Comparison of ENCODE assay signal across 21 mouse cellular contexts in genomic region chr19:59063568-59063967, GRCm38 (mm10). TPM values are rescaled to one million over a fixed set of nuclear protein-coding genes. Genes with fewer than 3 reads are reported as not detected.
DNase-seq lines count a peak whose midpoint lies in the region; ATAC-seq and TF ChIP-seq lines count a peak whose summit lies in the region.
"Had no signal": no experiment of that assay in that cellular context is flagged by ENCODE, and none has a peak within 500 bp of the region (broad histone marks: within the 10 kb centered on the region; RNA-seq: fewer than 3 reads in every experiment).

No protein-coding gene starts in this region.

- WGBS in forebrain, postnatal 0 days = 72% methylated on average over 5 of the region's 5 CpGs
- WGBS in forebrain, embryonic 13.5 days = 91% methylated on average over 5 of the region's 5 CpGs
- 88% methylated on average over 5 of the region's 5 CpGs for WGBS in intestine, embryonic 14.5 days
- WGBS in intestine, postnatal 0 days = 86% methylated on average over 5 of the region's 5 CpGs

- peak overlapping the region; percentile 15; the same call in 1 of the 2 replicates for H3K27ac ChIP-seq in forebrain, postnatal 0 days (ENCODE audit: low read depth, low read length)
- no peak overlapping the region for H3K27ac ChIP-seq in forebrain, embryonic 13.5 days
- no peak overlapping the region for H3K27ac ChIP-seq in intestine, embryonic 14.5 days (ENCODE audit: low read depth)
- H3K27ac ChIP-seq in intestine, postnatal 0 days (ENCODE audit: low read depth, low read length) = no peak overlapping the region
- H3K27ac ChIP-seq: heart, adult 2 months; hindbrain, embryonic 12.5 days; hindbrain, embryonic 15.5 days; intestine, embryonic 15.5 days had no signal

- H3K36me3 ChIP-seq in forebrain, postnatal 0 days (ENCODE audit: insufficient read depth) = no peaks in the 10 kb centered on the region
- no peaks in the 10 kb centered on the region for H3K36me3 ChIP-seq in forebrain, embryonic 13.5 days (ENCODE audit: poor library complexity, severe bottlenecking)
- no peaks in the 10 kb centered on the region for H3K36me3 ChIP-seq in intestine, embryonic 14.5 days (ENCODE audit: control insufficient read depth, insufficient read depth, low read length)
- no peaks in the 10 kb centered on the region for H3K36me3 ChIP-seq in intestine, postnatal 0 days (ENCODE audit: control insufficient read depth, insufficient read depth)
- H3K36me3 ChIP-seq: hindbrain, embryonic 12.5 days; hindbrain, embryonic 15.5 days; intestine, embryonic 15.5 days had no signal

- peak; percentile 68 for ATAC-seq in forebrain, postnatal 0 days
- no peak for ATAC-seq in forebrain, embryonic 13.5 days
- ATAC-seq in intestine, embryonic 14.5 days (replicated peaks; ENCODE audit: low FRiP score, low TSS enrichment, low read depth) = no peak
- ATAC-seq in intestine, postnatal 0 days = no peak
- ATAC-seq: forebrain, embryonic 14.5 days; intestine, embryonic 15.5 days had no signal

- H3K4me2 ChIP-seq in forebrain, postnatal 0 days (ENCODE audit: low read depth) = no peak overlapping the region
- H3K4me2 ChIP-seq in forebrain, embryonic 13.5 days = no peak overlapping the region
- no peak overlapping the region for H3K4me2 ChIP-seq in intestine, embryonic 14.5 days (ENCODE audit: low read length)
- no peak overlapping the region for H3K4me2 ChIP-seq in intestine, postnatal 0 days (replicated peaks; ENCODE audit: low read depth)
- H3K4me2 ChIP-seq: heart, embryonic 11.5 days; hindbrain, embryonic 12.5 days; hindbrain, embryonic 15.5 days; intestine, embryonic 15.5 days had no signal

- H3K9me3 ChIP-seq in forebrain, postnatal 0 days (ENCODE audit: low read length) = no peaks in the 10 kb centered on the region
- no peaks in the 10 kb centered on the region for H3K9me3 ChIP-seq in forebrain, embryonic 13.5 days (replicated peaks)
- H3K9me3 ChIP-seq in intestine, embryonic 14.5 days (ENCODE audit: control insufficient read depth, low read length) = no peaks in the 10 kb centered on the region
- H3K9me3 ChIP-seq in intestine, postnatal 0 days (ENCODE audit: control insufficient read depth) = no peaks in the 10 kb centered on the region
- H3K9me3 ChIP-seq: hindbrain, embryonic 12.5 days; hindbrain, embryonic 15.5 days; intestine, embryonic 15.5 days had no signal

- TF ChIP-seq CTCF in forebrain, postnatal 0 days (IDR thresholded peaks at IDR 0.05; ENCODE audit: low read depth) = no peak
- TF ChIP-seq CTCF in intestine, postnatal 0 days (IDR thresholded peaks at IDR 0.05; ENCODE audit: low read depth) = no peak

- H3K4me1 ChIP-seq in forebrain, postnatal 0 days (ENCODE audit: insufficient read depth) = no peaks in the 10 kb centered on the region; the same call in 1 of the 2 replicates
- peaks cover 22% of the 10 kb centered on the region for H3K4me1 ChIP-seq in forebrain, embryonic 13.5 days
- no peaks in the 10 kb centered on the region for H3K4me1 ChIP-seq in intestine, embryonic 14.5 days (replicated peaks; ENCODE audit: control insufficient read depth, insufficient read depth, low read length)
- H3K4me1 ChIP-seq in intestine, postnatal 0 days (replicated peaks; ENCODE audit: control insufficient read depth, insufficient read depth, low read length) = no peaks in the 10 kb centered on the region
- H3K4me1 ChIP-seq: hindbrain, embryonic 12.5 days; hindbrain, embryonic 15.5 days; intestine, embryonic 15.5 days had no signal

- no peak overlapping the region for H3K9ac ChIP-seq in forebrain, postnatal 0 days
- no peak overlapping the region for H3K9ac ChIP-seq in forebrain, embryonic 13.5 days
- H3K9ac ChIP-seq in intestine, embryonic 14.5 days (ENCODE audit: low read length) = no peak overlapping the region
- no peak overlapping the region for H3K9ac ChIP-seq in intestine, postnatal 0 days (ENCODE audit: low read depth, low read length)
- H3K9ac ChIP-seq: hindbrain, embryonic 12.5 days; hindbrain, embryonic 15.5 days; intestine, embryonic 15.5 days had no signal

- H3K27me3 ChIP-seq in forebrain, postnatal 0 days (ENCODE audit: insufficient read depth, low read length) = no peaks in the 10 kb centered on the region
- peaks cover 9% of the 10 kb centered on the region; the same call in 1 of the 2 replicates for H3K27me3 ChIP-seq in forebrain, embryonic 13.5 days
- H3K27me3 ChIP-seq in intestine, embryonic 14.5 days (replicated peaks; ENCODE audit: control insufficient read depth, insufficient read depth, low read length) = no peaks in the 10 kb centered on the region
- no peaks in the 10 kb centered on the region for H3K27me3 ChIP-seq in intestine, postnatal 0 days (replicated peaks; ENCODE audit: control insufficient read depth, insufficient read depth, low read length)
- H3K27me3 ChIP-seq: hindbrain, embryonic 12.5 days; hindbrain, embryonic 15.5 days; intestine, embryonic 15.5 days had no signal

- H3K4me3 ChIP-seq in forebrain, postnatal 0 days (ENCODE audit: low read depth, low read length) = no peak overlapping the region
- H3K4me3 ChIP-seq in forebrain, embryonic 13.5 days = no peak overlapping the region
- H3K4me3 ChIP-seq in intestine, embryonic 14.5 days (ENCODE audit: low read depth, low read length) = no peak overlapping the region
- no peak overlapping the region for H3K4me3 ChIP-seq in intestine, postnatal 0 days (ENCODE audit: low read depth, low read length)
- H3K4me3 ChIP-seq: heart, adult 2 months; hindbrain, embryonic 12.5 days; hindbrain, embryonic 15.5 days; intestine, embryonic 15.5 days had no signal

- peak; percentile 34 for DNase-seq in forebrain, postnatal 0 days
- peak; percentile 37 for DNase-seq in intestine, embryonic 14.5 days (ENCODE audit: low spot score)
- peak; percentile 12 for DNase-seq in right cerebral cortex, postnatal 25 days
- DNase-seq in right cerebral cortex, postnatal 10 days (ENCODE audit: low spot score in 2 of 2) = no peak
- peak; percentile 70 for DNase-seq in brain, adult 2 months (ENCODE audit: low read depth, low spot score)
- no peak for DNase-seq in liver
- DNase-seq: adrenal gland, adult 8-10 months; adrenal gland, postnatal 25 days; cerebellum, adult 18-20 months; cerebellum, adult 9-10 months; cerebellum, postnatal 14 days; gastrocnemius, postnatal 25 days; heart, adult 2 months; kidney, adult 18-20 months had no signal

RNA-seq across cellular contexts. Expression of gene Shtn1, which starts 12.3 kb away (rescaled TPM):
- 120 and 128 TPM in 2 replicates for total RNA-seq in forebrain, postnatal 0 days (2014; rRNA removed)
- polyA plus RNA-seq in forebrain, postnatal 0 days (2015; fragmentation: Nextera tagmentation; extraction: Ambion mirVana) = 71.9 and 77.4 TPM in 2 replicates
- polyA plus RNA-seq in forebrain, embryonic 13.5 days (2015; fragmentation: Nextera tagmentation; extraction: Ambion mirVana) = 24.0 and 25.3 TPM in 2 replicates
- 18.2 and 18.7 TPM in 2 replicates for polyA plus RNA-seq in intestine, embryonic 14.5 days (2014; fragmentation: Nextera tagmentation; extraction: Ambion mirVana)
- polyA plus RNA-seq in intestine, postnatal 0 days (2015; fragmentation: Nextera tagmentation; extraction: Ambion mirVana) = 11.0 and 11.8 TPM in 2 replicates

Comparison
In these comparisons a context has a peak if more than half of its experiments do, and no peak if none do; other contexts are left out.
1. DNase-seq: peak in forebrain, postnatal 0 days (single experiment), intestine, embryonic 14.5 days (single experiment), right cerebral cortex, postnatal 25 days (single experiment) and brain, adult 2 months (single experiment); none in right cerebral cortex, postnatal 10 days (0 of 2) and liver (single experiment).